Mouse (Mus musculus): ENCODE measurements at regions not wholly inside any gene's neighbourhood (a gene's known extent, or its start where the extent isn't known, plus 50 kb on each side); places are given as distances from the start of the nearest gene placed in this dataset.

- TF ChIP-seq CTCF (IDR thresholded peaks at IDR 0.05; ENCODE audit: borderline replicate concordance, insufficient read depth, low read length) (no peak), POLR2A (IDR thresholded peaks at IDR 0.05; ENCODE audit: low read depth, low read length) (no peak)
These were observed 487.6 kb upstream of the Gm9747 start for GRCm38 (mm10) chr1:81745024-81745960.
